Mouse (Mus musculus): ENCODE data around the gene Vmn1r185.
"Not testable (repeated sequence)": the region's sequence is repeated elsewhere in the genome, so short reads cannot be mapped to it uniquely, and the experiment has no call there.

DNA sequence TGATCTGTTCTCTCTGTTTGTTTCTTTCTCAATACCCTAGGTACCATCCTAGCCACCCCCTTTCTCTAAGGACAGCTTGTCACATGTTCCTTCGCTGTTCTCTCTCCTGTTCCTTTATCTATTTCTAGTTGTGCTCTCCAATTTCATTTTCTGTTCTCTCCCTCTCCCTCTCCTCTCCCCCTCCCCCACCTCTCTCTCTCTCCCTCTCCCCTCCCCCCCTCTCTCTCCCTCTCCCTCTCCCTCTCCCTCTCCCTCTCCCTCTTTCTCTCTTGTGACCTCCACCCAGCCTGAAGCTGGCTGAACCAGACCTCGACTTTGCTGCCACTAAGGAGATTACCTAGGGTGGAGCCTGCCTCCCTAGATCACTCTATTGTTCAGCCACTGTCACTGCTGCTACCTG is 49.2 kb upstream of the Vmn1r185 start:
- TF ChIP-seq MAFK (IDR thresholded peaks at IDR 0.05; ENCODE audit: insufficient read depth, low read depth, low read length); CHD2 (IDR thresholded peaks at IDR 0.05; ENCODE audit: low read depth, low read length); HCFC1 (IDR thresholded peaks at IDR 0.05; ENCODE audit: borderline replicate concordance, insufficient read depth, low read length); ZNF384 (IDR thresholded peaks at IDR 0.05; ENCODE audit: low read depth, low read length); ZC3H11A (IDR thresholded peaks at IDR 0.05; ENCODE audit: borderline replicate concordance, low read depth, low read length): not testable (repeated sequence)
